Mouse (Mus musculus): ENCODE measurements at regions not wholly inside any gene's neighbourhood (a gene's known extent, or its start where the extent isn't known, plus 50 kb on each side); places are given as distances from the start of the nearest gene placed in this dataset.

GRCm38 (mm10) chr15:36370906-36371305, 636.7 kb downstream of the Zfp706 start:
- ATAC-seq (ENCODE audit: low FRiP score, low TSS enrichment) (no peak), DNase-seq (ENCODE audit: low spot score) (no peak)
- H3K4me3 ChIP-seq (ENCODE audit: low read depth, low read length): no peak overlapping the region
- no peaks in the 10 kb centered on the region for H3K27me3 ChIP-seq (ENCODE audit: control insufficient read depth, insufficient read depth, low read length)
- H3K36me3 ChIP-seq (ENCODE audit: control insufficient read depth, insufficient read depth, low read length): no peaks in the 10 kb centered on the region
- TF ChIP-seq EP300 (optimal IDR thresholded peaks at IDR 0.05) (no peak), CTCF (IDR thresholded peaks at IDR 0.05; ENCODE audit: low read depth) (no peak)
- H3K27ac ChIP-seq (replicated peaks): no peak overlapping the region
- no peak overlapping the region for H3K4me2 ChIP-seq (replicated peaks; ENCODE audit: low read depth)
- WGBS: 69% methylated on average over 4 of the region's 4 CpGs
- H3K4me1 ChIP-seq (replicated peaks; ENCODE audit: control insufficient read depth, insufficient read depth): 0 out of 2 replicates have a peak, but pooled peaks cover 2% of the 10 kb centered on the region
- no peak overlapping the region for H3K9ac ChIP-seq (ENCODE audit: low read length)
- H3K9me3 ChIP-seq (ENCODE audit: control insufficient read depth, low read length): no peaks in the 10 kb centered on the region

GRCm38 (mm10) chr15:36367296-36367695, 640.3 kb downstream of the Zfp706 start:
- Histone ChIP-seq H3K4me3 (ENCODE audit: low read depth, low read length) (no peak overlapping the region), H3K27ac (replicated peaks) (no peak overlapping the region), H3K4me2 (replicated peaks; ENCODE audit: low read depth) (no peak overlapping the region), H3K36me3 (ENCODE audit: control insufficient read depth, insufficient read depth, low read length) (no peaks in the 10 kb centered on the region), H3K9ac (ENCODE audit: low read length) (no peak overlapping the region), H3K9me3 (ENCODE audit: control insufficient read depth, low read length) (no peaks in the 10 kb centered on the region), H3K4me1 (replicated peaks; ENCODE audit: control insufficient read depth, insufficient read depth) (no peaks in the 10 kb centered on the region), H3K27me3 (ENCODE audit: control insufficient read depth, insufficient read depth, low read length) (no peaks in the 10 kb centered on the region)
- DNase-seq (ENCODE audit: low spot score) (no peak), ATAC-seq (ENCODE audit: low FRiP score, low TSS enrichment) (peak; percentile 72)
- TF ChIP-seq EP300 (optimal IDR thresholded peaks at IDR 0.05) (no peak), CTCF (IDR thresholded peaks at IDR 0.05; ENCODE audit: low read depth) (no peak)

- Histone ChIP-seq H3K36me3 (ENCODE audit: control insufficient read depth, insufficient read depth, low read length) (no peaks in the 10 kb centered on the region), H3K27me3 (ENCODE audit: control insufficient read depth, insufficient read depth, low read length) (no peaks in the 10 kb centered on the region), H3K27ac (replicated peaks) (no peak overlapping the region), H3K4me3 (ENCODE audit: low read depth, low read length) (no peak overlapping the region), H3K9ac (ENCODE audit: low read length) (no peak overlapping the region), H3K4me1 (replicated peaks; ENCODE audit: control insufficient read depth, insufficient read depth) (no peaks in the 10 kb centered on the region), H3K4me2 (replicated peaks; ENCODE audit: low read depth) (no peak overlapping the region), H3K9me3 (ENCODE audit: control insufficient read depth, low read length) (no peaks in the 10 kb centered on the region)
- ATAC-seq (ENCODE audit: low FRiP score, low TSS enrichment) (peak; percentile 77; the same call in 1 of the 2 replicates), DNase-seq (ENCODE audit: low spot score) (no peak)
- TF ChIP-seq CTCF (IDR thresholded peaks at IDR 0.05; ENCODE audit: low read depth) (no peak), EP300 (optimal IDR thresholded peaks at IDR 0.05) (no peak)
Observed at GRCm38 (mm10) chr15:36364757-36365156, 642.8 kb downstream of the Zfp706 start.

GRCm38 (mm10) chr15:36364062-36364461, 643.5 kb downstream of the Zfp706 start:
- Histone ChIP-seq H3K27me3 (ENCODE audit: control insufficient read depth, insufficient read depth, low read length) (no peaks in the 10 kb centered on the region), H3K4me1 (replicated peaks; ENCODE audit: control insufficient read depth, insufficient read depth) (no peaks in the 10 kb centered on the region), H3K4me3 (ENCODE audit: low read depth, low read length) (no peak overlapping the region), H3K27ac (replicated peaks) (no peak overlapping the region), H3K9ac (ENCODE audit: low read length) (no peak overlapping the region), H3K4me2 (replicated peaks; ENCODE audit: low read depth) (no peak overlapping the region), H3K9me3 (ENCODE audit: control insufficient read depth, low read length) (no peaks in the 10 kb centered on the region), H3K36me3 (ENCODE audit: control insufficient read depth, insufficient read depth, low read length) (no peaks in the 10 kb centered on the region)
- WGBS: 53% methylated on average over 5 of the region's 5 CpGs
- ATAC-seq (ENCODE audit: low FRiP score, low TSS enrichment) (no peak), DNase-seq (ENCODE audit: low spot score) (no peak)
- TF ChIP-seq EP300 (optimal IDR thresholded peaks at IDR 0.05) (no peak), CTCF (IDR thresholded peaks at IDR 0.05; ENCODE audit: low read depth) (no peak)

GRCm38 (mm10) chr15:36362911-36363565, 644.5 kb downstream of the Zfp706 start:
- Histone ChIP-seq H3K4me1 (replicated peaks; ENCODE audit: control insufficient read depth, insufficient read depth) (no peaks in the 10 kb centered on the region), H3K27me3 (ENCODE audit: control insufficient read depth, insufficient read depth, low read length) (no peaks in the 10 kb centered on the region), H3K4me3 (ENCODE audit: low read depth, low read length) (no peak overlapping the region), H3K9me3 (ENCODE audit: control insufficient read depth, low read length) (no peaks in the 10 kb centered on the region), H3K4me2 (replicated peaks; ENCODE audit: low read depth) (no peak overlapping the region), H3K9ac (ENCODE audit: low read length) (no peak overlapping the region), H3K36me3 (ENCODE audit: control insufficient read depth, insufficient read depth, low read length) (no peaks in the 10 kb centered on the region), H3K27ac (replicated peaks) (no peak overlapping the region)
- ATAC-seq (ENCODE audit: low FRiP score, low TSS enrichment) (no peak), DNase-seq (ENCODE audit: low spot score) (no peak)
- TF ChIP-seq EP300 (optimal IDR thresholded peaks at IDR 0.05): no peak
- peak; percentile 44 for TF ChIP-seq CTCF (IDR thresholded peaks at IDR 0.05; ENCODE audit: low read depth)
- WGBS: 63% methylated on average over 4 of the region's 4 CpGs

- no peak for TF ChIP-seq CTCF (IDR thresholded peaks at IDR 0.05; ENCODE audit: low read depth)
- no peak for TF ChIP-seq EP300 (optimal IDR thresholded peaks at IDR 0.05)
- no peak overlapping the region for H3K27ac ChIP-seq (replicated peaks)
- no peak for ATAC-seq (ENCODE audit: low FRiP score, low TSS enrichment)
Observed at GRCm38 (mm10) chr15:36361522-36362148, 645.9 kb downstream of the Zfp706 start.

More at GRCm38 (mm10) chr15:36361522-36362148, 645.9 kb downstream of the Zfp706 start:
- no peak overlapping the region for H3K4me2 ChIP-seq (replicated peaks; ENCODE audit: low read depth)
- no peak for DNase-seq (ENCODE audit: low spot score)
- no peaks in the 10 kb centered on the region for H3K27me3 ChIP-seq (ENCODE audit: control insufficient read depth, insufficient read depth, low read length)
- no peaks in the 10 kb centered on the region for H3K9me3 ChIP-seq (ENCODE audit: control insufficient read depth, low read length)
- H3K4me3 ChIP-seq (ENCODE audit: low read depth, low read length): no peak overlapping the region
- H3K36me3 ChIP-seq (ENCODE audit: control insufficient read depth, insufficient read depth, low read length): no peaks in the 10 kb centered on the region
- WGBS: 48% methylated on average over 7 of the region's 7 CpGs
- H3K4me1 ChIP-seq (replicated peaks; ENCODE audit: control insufficient read depth, insufficient read depth): no peaks in the 10 kb centered on the region
- no peak overlapping the region for H3K9ac ChIP-seq (ENCODE audit: low read length)
